Mouse (Mus musculus) lung, postnatal 14 days (tissue): ENCODE results near the gene Rap1gap2.

Experiments used
- DNase-seq: peaks from one replicate; pipeline ENCODE4 v3.0.0; 2021

The Rap1gap2 gene

GRCm38 (mm10) chr11:74532401-74532800 lies 78.3 kb downstream of the Rap1gap2 start:
- no peak for DNase-seq

DNA sequence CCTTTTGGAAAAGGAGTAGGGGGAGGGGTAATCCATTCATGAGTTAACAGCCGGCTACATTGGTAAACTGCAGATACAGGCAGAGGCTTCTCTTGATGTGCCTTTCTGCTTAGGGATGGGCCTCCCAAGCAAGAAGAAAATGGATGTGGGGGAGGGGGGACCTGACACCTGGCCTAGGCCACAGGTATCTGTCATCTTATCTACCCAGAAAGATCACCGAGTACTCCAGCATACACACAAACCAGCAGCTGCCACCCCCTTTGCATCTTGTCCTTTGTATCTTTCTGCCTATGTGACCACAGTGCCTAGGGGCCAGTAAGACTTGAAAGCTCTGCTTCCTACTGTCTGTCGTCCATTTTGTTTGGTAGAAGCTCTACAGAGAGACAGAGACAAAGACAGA lies 79.0 kb downstream of the Rap1gap2 start:
- no peak for DNase-seq

DNA sequence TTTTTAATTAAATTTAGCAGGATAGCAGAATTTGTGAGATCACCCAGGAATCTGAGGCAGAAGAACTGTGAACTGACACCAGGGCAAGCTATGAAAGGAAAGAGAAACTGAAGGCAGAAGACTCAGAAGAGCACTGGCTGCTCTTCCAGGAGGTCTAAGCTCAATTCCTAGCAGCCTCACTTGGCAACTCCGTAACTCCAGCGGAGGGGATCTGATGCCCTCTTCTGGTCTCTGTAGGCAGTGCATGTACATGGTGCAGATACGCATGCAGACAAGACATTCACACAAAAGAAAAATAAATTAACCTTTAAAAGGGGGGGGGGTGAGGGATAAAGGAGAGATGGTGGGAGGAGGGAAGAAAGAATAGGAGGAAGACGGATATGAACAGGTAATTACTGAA lies 80.9 kb downstream of the Rap1gap2 start:
- peak; percentile 18 for DNase-seq

- DNase-seq, result no peak
Observed at GRCm38 (mm10) chr11:74527555-74527954, 83.2 kb downstream of the Rap1gap2 start.

DNA sequence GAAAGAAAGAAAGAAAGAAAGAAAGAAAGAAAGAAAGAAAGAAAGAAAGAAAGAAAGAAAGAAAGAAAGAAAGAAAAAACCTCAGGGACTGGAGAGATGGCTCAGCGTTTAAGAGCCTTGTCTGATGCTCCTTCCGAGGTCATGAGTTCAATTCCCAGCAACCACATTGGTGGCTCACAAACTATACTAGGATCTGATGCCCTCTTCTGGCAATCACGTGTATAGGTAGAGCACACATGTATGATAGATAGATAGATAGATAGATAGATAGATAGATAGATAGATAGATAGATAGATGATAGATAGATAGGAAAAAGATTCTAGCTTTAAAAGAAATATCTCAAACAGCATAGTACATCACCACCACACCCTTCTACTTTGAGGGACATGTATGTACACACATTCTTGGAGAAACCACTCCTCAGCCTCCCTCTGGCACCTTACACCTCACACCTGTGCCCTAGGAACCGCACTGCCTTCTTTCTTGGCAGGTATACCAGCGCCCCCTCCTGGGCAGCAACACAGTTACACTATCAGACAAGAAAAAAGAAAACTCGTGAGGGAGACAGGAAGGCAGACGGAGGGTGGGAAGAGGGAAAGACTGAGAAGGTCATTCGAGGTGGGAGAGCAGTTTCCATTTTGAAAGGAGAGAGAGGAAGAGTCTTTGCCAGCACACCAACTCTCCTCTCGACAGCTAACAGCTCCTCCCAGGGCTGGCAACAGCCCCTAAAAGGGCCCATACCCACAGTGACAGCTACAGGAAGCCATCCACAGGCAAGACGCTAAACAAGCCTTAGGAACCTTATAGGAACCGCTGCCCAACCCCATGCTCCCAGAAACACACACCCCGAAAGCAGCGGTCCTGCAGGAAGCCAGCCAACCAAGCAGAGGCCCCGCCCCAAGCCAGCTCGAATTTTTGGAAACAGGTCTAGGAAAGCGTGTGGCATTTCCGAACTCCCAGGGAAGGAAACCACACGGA lies 84.2 kb downstream of the Rap1gap2 start:
- peak; percentile 39 for DNase-seq

GRCm38 (mm10) chr11:74525605-74526004 lies 85.1 kb downstream of the Rap1gap2 start:
- DNase-seq, result no peak

GRCm38 (mm10) chr11:74525205-74525604 lies 85.5 kb downstream of the Rap1gap2 start:
- DNase-seq, result no peak

GRCm38 (mm10) chr11:74524050-74524965 lies 86.4 kb downstream of the Rap1gap2 start:
- no peak for DNase-seq

DNA sequence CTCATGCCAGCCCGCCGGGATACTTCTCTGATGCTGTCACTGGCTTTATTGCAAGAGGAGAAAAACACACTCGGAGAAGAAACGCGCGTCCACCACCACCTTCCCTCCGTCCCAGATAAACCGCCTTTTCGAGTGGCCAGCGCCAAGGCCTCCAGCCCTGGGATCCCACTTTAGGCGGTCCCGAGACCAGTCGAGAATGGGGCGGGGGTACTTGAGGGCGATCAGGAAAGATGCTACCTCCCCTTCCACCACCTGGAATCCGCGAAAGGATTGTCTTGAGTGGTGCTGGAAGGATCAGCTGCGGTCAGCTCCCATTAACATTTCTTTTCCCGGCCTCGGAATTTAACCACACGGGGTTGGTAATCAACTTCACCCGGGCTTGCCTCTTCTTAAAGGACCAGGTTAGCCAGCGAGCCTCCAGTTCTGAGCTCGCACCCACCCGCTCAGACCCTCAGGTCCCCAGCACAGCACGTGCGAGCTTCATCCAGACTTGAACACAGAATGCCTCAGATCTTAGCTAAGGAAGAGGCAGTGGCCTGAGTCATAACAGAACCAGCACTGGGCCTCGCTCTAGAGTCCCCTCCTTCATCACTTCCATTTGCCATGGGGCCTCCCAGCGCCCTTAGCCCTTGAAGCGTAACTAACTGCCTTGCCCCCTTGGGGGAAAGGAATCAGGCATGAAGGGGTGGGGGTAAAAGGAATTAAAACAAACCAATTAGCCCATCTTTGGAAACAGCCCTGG lies 87.3 kb downstream of the Rap1gap2 start:
- DNase-seq, result peak; percentile 11

DNA sequence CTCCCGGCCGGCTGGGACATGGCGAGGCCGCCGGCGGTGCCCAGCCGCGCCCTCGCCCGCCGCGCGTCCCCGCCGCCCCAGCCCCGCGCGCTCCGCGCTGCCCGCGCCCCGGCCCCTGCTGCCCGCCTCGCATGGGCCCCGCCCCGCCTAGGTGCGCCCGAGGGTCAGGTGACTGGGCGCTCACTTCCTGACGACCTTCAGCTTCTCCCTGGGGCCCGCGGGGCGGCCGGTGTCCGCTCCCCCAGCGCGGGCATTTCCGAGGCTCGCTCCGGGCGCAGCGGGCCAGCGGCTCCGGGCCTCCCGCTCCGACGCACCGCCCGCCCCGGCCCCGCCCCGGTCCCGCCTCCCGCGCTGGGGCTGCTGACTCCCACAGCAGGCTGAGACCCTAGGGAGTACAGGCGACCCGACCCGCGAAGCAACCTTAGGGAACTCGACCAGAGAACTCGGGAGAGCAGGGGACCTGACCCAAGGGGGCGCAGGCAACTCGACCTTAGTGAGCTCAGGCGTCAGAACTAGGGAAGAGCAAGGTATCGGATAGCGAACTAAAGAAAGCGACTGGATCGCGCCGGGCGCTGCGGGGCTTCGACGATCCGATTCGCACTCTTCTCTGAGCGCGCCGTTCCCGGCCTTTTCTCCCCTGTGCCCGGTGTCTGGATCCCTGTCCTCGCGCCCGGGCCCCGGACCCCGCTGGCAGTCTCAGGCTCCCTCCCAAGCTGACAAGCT lies 88.1 kb downstream of the Rap1gap2 start:
- peak; percentile 61 for DNase-seq

DNA sequence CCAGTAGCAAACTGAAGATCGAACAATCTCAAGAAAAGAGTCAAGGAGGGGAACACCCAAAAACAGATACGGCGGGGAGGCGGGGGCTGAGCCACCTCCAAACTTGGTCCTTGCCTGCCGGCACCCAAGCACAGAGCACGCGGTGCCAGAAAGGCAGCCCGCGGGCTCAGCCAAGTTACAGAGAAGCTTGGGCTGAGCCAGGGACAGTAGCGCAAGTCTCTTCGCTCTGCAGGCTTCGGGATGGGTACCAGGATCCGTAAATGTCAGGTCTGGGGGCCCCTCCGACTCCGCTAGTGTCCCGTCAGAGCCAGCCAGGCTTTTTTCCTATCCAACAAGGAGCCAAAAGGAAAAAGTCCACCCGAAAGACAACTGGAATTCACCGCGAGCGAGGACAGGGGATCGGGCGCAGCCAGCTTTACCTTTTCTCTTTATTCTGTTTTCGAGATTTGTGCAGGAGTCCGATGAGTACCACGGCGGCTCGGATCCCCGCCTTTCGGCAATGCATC lies 88.7 kb downstream of the Rap1gap2 start:
- DNase-seq, result peak; percentile 17

- no peak for DNase-seq
Observed at GRCm38 (mm10) chr11:74520201-74520600, 90.5 kb downstream of the Rap1gap2 start.

- no peak for DNase-seq
Observed at GRCm38 (mm10) chr11:74516112-74516511, 94.6 kb downstream of the Rap1gap2 start.

- DNase-seq, result no peak
Observed at GRCm38 (mm10) chr11:74515046-74515445, 95.7 kb downstream of the Rap1gap2 start.

GRCm38 (mm10) chr11:74512595-74512994 lies 98.1 kb downstream of the Rap1gap2 start:
- no peak for DNase-seq

- no peak for DNase-seq
Observed at GRCm38 (mm10) chr11:74506275-74506674, 104.4 kb downstream of the Rap1gap2 start.

GRCm38 (mm10) chr11:74502485-74502884 lies 108.2 kb downstream of the Rap1gap2 start:
- DNase-seq, result no peak

DNA sequence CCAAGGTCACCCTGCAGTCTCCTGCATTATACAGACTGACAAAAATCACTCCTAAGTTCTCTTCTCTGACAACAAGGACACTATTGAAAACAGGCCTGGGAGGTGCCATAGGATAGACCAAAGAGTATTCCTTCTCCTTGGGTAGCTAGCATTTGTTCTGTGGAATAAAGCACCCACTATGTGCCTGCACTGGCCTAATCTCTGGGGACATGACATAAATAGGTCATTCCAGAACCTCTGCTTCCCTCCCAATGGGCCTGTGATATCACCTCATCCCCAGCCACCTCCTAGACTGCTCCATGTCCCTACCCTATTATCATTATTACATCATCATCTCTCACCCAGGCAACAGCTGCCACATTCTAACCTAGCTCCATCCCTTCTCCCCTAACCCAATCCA lies 108.7 kb downstream of the Rap1gap2 start:
- no peak for DNase-seq

DNA sequence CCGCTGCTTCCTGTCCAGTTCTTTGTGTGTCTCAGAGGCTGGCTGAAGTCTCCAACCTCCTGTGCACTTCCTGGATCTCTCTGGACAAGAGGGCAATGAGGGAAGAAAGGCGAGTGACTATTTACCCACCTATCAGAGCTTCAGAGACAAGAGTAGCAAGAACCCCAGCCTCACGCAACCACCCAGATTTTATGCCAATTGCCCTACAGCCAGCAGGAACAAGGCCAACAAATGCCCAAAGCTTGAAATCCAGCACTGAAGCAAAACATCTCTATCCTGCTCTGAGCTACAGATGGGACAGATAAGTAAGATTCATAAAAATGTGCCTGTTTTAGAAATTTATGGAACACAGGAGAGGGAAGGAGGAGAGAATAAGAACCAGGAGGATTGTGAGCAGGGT lies 109.7 kb downstream of the Rap1gap2 start:
- DNase-seq, result no peak

DNA sequence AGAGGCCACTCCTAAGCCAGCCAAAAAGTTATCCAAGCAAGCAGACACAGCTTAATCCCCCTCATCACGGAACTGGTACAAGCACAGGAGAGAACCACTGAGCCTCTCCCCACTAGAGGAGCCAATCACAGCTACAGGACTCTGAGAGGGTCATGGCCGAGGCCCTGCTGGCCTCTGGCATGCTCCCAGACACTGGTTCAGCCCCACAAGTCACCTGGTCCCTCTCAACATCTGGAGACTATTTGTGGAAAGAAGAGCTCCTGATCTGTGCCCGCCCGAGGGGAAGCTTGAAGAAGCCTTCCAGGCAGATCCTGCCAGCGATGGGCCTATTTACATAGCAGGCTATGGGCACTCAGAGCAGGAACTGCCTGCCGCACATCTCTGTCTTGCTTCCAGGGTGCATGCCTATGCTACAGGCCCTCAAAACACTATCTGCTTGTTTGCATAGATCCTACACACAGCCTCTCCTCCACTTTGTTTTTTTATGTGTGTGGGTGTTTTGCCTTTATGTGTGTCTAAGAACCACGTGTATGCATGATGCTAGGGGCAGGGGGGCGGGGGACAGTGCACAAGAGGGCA lies 111.1 kb downstream of the Rap1gap2 start:
- DNase-seq, result no peak

GRCm38 (mm10) chr11:74499058-74499457 lies 111.7 kb downstream of the Rap1gap2 start:
- DNase-seq, result no peak
